Mouse (Mus musculus): Measurements from ENCODE around the gene Dnmbp.

DNA sequence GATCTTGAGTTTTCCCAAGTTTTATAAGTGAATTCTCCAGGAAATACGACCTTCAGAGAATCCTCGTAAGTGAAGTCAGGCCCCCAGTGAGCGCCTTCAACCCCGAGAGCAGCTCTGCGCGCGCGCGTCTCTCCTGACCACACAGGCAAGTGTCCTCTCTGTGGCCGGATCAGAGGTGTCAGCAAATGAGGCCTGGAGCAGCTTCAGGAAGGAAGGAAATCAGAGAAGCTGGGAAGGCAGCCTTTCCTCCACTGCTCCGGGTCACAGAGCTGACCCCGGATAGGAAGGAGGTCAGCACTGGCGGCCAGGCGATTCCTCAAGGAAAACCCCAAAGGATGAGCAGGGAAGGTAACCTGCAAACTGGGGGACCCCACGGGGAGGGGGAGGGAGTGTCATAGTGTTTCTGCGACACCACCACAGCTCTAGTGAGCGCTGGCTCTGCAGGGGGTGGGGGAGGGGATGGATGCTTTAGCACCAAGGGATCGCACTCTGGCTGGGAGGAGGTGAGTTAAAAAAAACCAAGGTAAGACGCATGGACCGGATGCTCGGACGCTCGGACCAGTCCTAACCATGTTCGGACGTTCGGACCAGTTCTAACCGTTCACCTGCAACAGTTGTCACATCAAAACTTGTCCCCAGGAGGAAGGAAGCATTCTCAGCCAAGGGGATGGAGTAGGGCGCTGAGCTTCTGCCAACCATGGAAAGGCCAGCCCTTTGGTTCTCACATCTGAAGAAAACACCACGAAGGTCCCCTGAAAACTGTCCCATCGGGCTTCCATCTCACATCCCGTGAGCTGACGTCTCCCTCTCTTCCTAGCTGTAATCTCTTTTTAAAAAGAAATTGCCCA is 19.3 kb downstream of the Dnmbp start:
- no peak for TF ChIP-seq EP300 (IDR thresholded peaks at IDR 0.05; ENCODE audit: low read depth in 1 of 2, low read length in 2 of 2)
- TF ChIP-seq POLR2A (IDR thresholded peaks at IDR 0.05; ENCODE audit: control insufficient read depth in 1 of 2, insufficient read depth in 1 of 2, low read depth in 1 of 2, low read length in 2 of 2, poor library complexity in 1 of 2): no peak
- no peak for TF ChIP-seq CTCF (IDR thresholded peaks at IDR 0.05 in 2 of 3, conservative IDR thresholded peaks at IDR 0.05 in 1 of 3; ENCODE audit: control insufficient read depth in 1 of 3, insufficient read depth in 1 of 3, low read depth in 2 of 3, low read length in 3 of 3, poor library complexity in 1 of 3, severe bottlenecking in 1 of 3)
- TF ChIP-seq MAFK (IDR thresholded peaks at IDR 0.05; ENCODE audit: borderline replicate concordance, low read depth, low read length): no peak
- no peak for TF ChIP-seq ZMIZ1 (IDR thresholded peaks at IDR 0.05; ENCODE audit: low read depth, low read length)
- TF ChIP-seq MYB (IDR thresholded peaks at IDR 0.05; ENCODE audit: low read depth, low read length): no peak
- TF ChIP-seq USF1 (IDR thresholded peaks at IDR 0.05; ENCODE audit: low read depth, low read length): no peak
- TF ChIP-seq SMC3 (IDR thresholded peaks at IDR 0.05; ENCODE audit: low read depth, low read length): no peak
- no peak for TF ChIP-seq USF2 (IDR thresholded peaks at IDR 0.05; ENCODE audit: borderline replicate concordance in 1 of 2, insufficient read depth in 1 of 2, low read depth in 1 of 2, low read length in 2 of 2)
- TF ChIP-seq ELF1 (IDR thresholded peaks at IDR 0.05; ENCODE audit: low read depth, low read length): no peak

Data from MEL (cell line).